ENCODE assay signal across 7 mouse cellular contexts in genomic region chr6:90507443-90507842, GRCm38 (mm10). TPM values are rescaled to one million over a fixed set of nuclear protein-coding genes. Genes with fewer than 3 reads are reported as not detected.
A peak's percentile ranks its signal among the peaks of the same experiment; 100 is the strongest.
DNase-seq lines count a peak whose midpoint lies in the region; ATAC-seq and TF ChIP-seq lines count a peak whose summit lies in the region.

No protein-coding gene starts in this region.

- ATAC-seq in hindbrain, embryonic 13.5 days (ENCODE audit: low FRiP score), result no peak
- ATAC-seq in hindbrain, embryonic 11.5 days (ENCODE audit: low FRiP score), result no peak
- no peak for ATAC-seq in lung, postnatal 0 days
- no peak for ATAC-seq in forebrain, postnatal 0 days
- no peak for ATAC-seq in stomach, embryonic 15.5 days (ENCODE audit: insufficient read depth, low FRiP score, low read depth)

- H3K36me3 ChIP-seq in hindbrain, embryonic 13.5 days, result no peaks in the 10 kb centered on the region
- no peaks in the 10 kb centered on the region for H3K36me3 ChIP-seq in hindbrain, embryonic 11.5 days (ENCODE audit: control insufficient read depth, insufficient read depth, low read length)
- no peaks in the 10 kb centered on the region for H3K36me3 ChIP-seq in lung, postnatal 0 days (ENCODE audit: insufficient read depth, low read length)
- no peaks in the 10 kb centered on the region for H3K36me3 ChIP-seq in forebrain, postnatal 0 days (ENCODE audit: insufficient read depth)
- H3K36me3 ChIP-seq in stomach, embryonic 15.5 days, result no peaks in the 10 kb centered on the region

- no peak overlapping the region for H3K4me3 ChIP-seq in hindbrain, embryonic 13.5 days
- H3K4me3 ChIP-seq in hindbrain, embryonic 11.5 days (ENCODE audit: low read depth, low read length), result no peak overlapping the region
- H3K4me3 ChIP-seq in lung, postnatal 0 days (ENCODE audit: low read depth, low read length), result no peak overlapping the region
- no peak overlapping the region for H3K4me3 ChIP-seq in lung, adult 2 months (replicated peaks; ENCODE audit: extremely low read depth, low read depth, low read length)
- H3K4me3 ChIP-seq in forebrain, postnatal 0 days (ENCODE audit: low read depth, low read length), result no peak overlapping the region
- no peak overlapping the region for H3K4me3 ChIP-seq in stomach, embryonic 15.5 days (replicated peaks)

- no peak overlapping the region for H3K4me2 ChIP-seq in hindbrain, embryonic 13.5 days
- no peak overlapping the region for H3K4me2 ChIP-seq in hindbrain, embryonic 11.5 days (replicated peaks; ENCODE audit: low read depth, low read length)
- H3K4me2 ChIP-seq in lung, postnatal 0 days (replicated peaks; ENCODE audit: low read depth, low read length), result no peak overlapping the region
- no peak overlapping the region for H3K4me2 ChIP-seq in forebrain, postnatal 0 days (ENCODE audit: low read depth)
- no peak overlapping the region for H3K4me2 ChIP-seq in stomach, embryonic 15.5 days

- H3K27me3 ChIP-seq in hindbrain, embryonic 13.5 days, result no peaks in the 10 kb centered on the region
- H3K27me3 ChIP-seq in hindbrain, embryonic 11.5 days (ENCODE audit: control insufficient read depth, insufficient read depth, low read length), result no peaks in the 10 kb centered on the region
- H3K27me3 ChIP-seq in lung, postnatal 0 days (replicated peaks; ENCODE audit: insufficient read depth, low read length), result no peaks in the 10 kb centered on the region
- no peaks in the 10 kb centered on the region for H3K27me3 ChIP-seq in forebrain, postnatal 0 days (ENCODE audit: insufficient read depth, low read length)
- no peaks in the 10 kb centered on the region for H3K27me3 ChIP-seq in stomach, embryonic 15.5 days (replicated peaks)

- peaks cover 26% of the 10 kb centered on the region for H3K4me1 ChIP-seq in hindbrain, embryonic 13.5 days (replicated peaks)
- H3K4me1 ChIP-seq in hindbrain, embryonic 11.5 days (replicated peaks; ENCODE audit: control insufficient read depth, insufficient read depth, low read length), result no peaks in the 10 kb centered on the region
- peaks cover 29% of the 10 kb centered on the region; the same call in 1 of the 2 replicates for H3K4me1 ChIP-seq in lung, postnatal 0 days (ENCODE audit: insufficient read depth, low read depth, low read length)
- peaks cover 28% of the 10 kb centered on the region for H3K4me1 ChIP-seq in lung, adult 2 months (ENCODE audit: control insufficient read depth, insufficient read depth, low read length)
- peaks cover 4% of the 10 kb centered on the region; the same call in 1 of the 2 replicates for H3K4me1 ChIP-seq in forebrain, postnatal 0 days (ENCODE audit: insufficient read depth)
- H3K4me1 ChIP-seq in stomach, embryonic 15.5 days, result peaks cover 29% of the 10 kb centered on the region

- DNase-seq in hindbrain, embryonic 11.5 days (ENCODE audit: low spot score), result no peak
- DNase-seq in lung, postnatal 0 days (ENCODE audit: low spot score), result no peak
- no peak for DNase-seq in lung, adult 2 months
- DNase-seq in forebrain, postnatal 0 days, result no peak
- no peak for DNase-seq in MN1 (ENCODE audit: low spot score)

- no peak for TF ChIP-seq CTCF in lung, postnatal 0 days (IDR thresholded peaks at IDR 0.05)
- TF ChIP-seq CTCF in lung, adult 2 months (IDR thresholded peaks at IDR 0.05; ENCODE audit: insufficient read depth, low read length), result no peak
- TF ChIP-seq CTCF in forebrain, postnatal 0 days (IDR thresholded peaks at IDR 0.05; ENCODE audit: low read depth), result no peak

- TF ChIP-seq POLR2A in lung, adult 2 months (IDR thresholded peaks at IDR 0.05; ENCODE audit: borderline replicate concordance, extremely low read depth, low read depth, low read length), result no peak

- no peak for TF ChIP-seq EP300 in lung, postnatal 0 days (IDR thresholded peaks at IDR 0.05)

- peak overlapping the region; percentile 74 for H3K27ac ChIP-seq in hindbrain, embryonic 13.5 days
- no peak overlapping the region for H3K27ac ChIP-seq in hindbrain, embryonic 11.5 days (ENCODE audit: low read depth, low read length)
- H3K27ac ChIP-seq in lung, postnatal 0 days (ENCODE audit: low read length), result peak overlapping the region; percentile 83
- H3K27ac ChIP-seq in forebrain, postnatal 0 days (ENCODE audit: low read depth, low read length), result 0 out of 2 replicates have a peak overlapping the region, but pooled peaks have one; percentile 60
- 0 out of 2 replicates have a peak overlapping the region, but pooled peaks have one; percentile 28 for H3K27ac ChIP-seq in stomach, embryonic 15.5 days

- H3K9ac ChIP-seq in hindbrain, embryonic 13.5 days, result no peak overlapping the region
- H3K9ac ChIP-seq in hindbrain, embryonic 11.5 days (ENCODE audit: low read depth, low read length), result no peak overlapping the region
- no peak overlapping the region for H3K9ac ChIP-seq in lung, postnatal 0 days (replicated peaks; ENCODE audit: low read depth)
- no peak overlapping the region for H3K9ac ChIP-seq in forebrain, postnatal 0 days
- H3K9ac ChIP-seq in stomach, embryonic 15.5 days, result no peak overlapping the region

- no peaks in the 10 kb centered on the region for H3K9me3 ChIP-seq in hindbrain, embryonic 13.5 days
- no peaks in the 10 kb centered on the region for H3K9me3 ChIP-seq in hindbrain, embryonic 11.5 days (ENCODE audit: control insufficient read depth, low read length)
- H3K9me3 ChIP-seq in lung, postnatal 0 days (ENCODE audit: low read length), result no peaks in the 10 kb centered on the region
- no peaks in the 10 kb centered on the region for H3K9me3 ChIP-seq in forebrain, postnatal 0 days (ENCODE audit: low read length)
- no peaks in the 10 kb centered on the region for H3K9me3 ChIP-seq in stomach, embryonic 15.5 days

RNA-seq across cellular contexts. Expression of gene Aldh1l1, which starts 21.2 kb away (rescaled TPM):
- polyA plus RNA-seq in hindbrain, embryonic 13.5 days (2015; fragmentation: Nextera tagmentation; extraction: Ambion mirVana), result 44.8 and 45.3 TPM in 2 replicates
- 2.2 TPM in 2 replicates for polyA plus RNA-seq in hindbrain, embryonic 11.5 days (2014; fragmentation: Nextera tagmentation; extraction: Ambion mirVana)
- polyA plus RNA-seq in lung, postnatal 0 days (2015; fragmentation: Nextera tagmentation; extraction: Ambion mirVana), result 4.8 and 5.7 TPM in 2 replicates
- polyA plus RNA-seq in lung, adult 2 months (2012; rRNA removed), result 14.7 and 17.9 TPM in 2 replicates
- 70.2 and 71.3 TPM in 2 replicates for total RNA-seq in forebrain, postnatal 0 days (2014; rRNA removed)
- 54.2 and 67.8 TPM in 2 replicates for polyA plus RNA-seq in forebrain, postnatal 0 days (2015; fragmentation: Nextera tagmentation; extraction: Ambion mirVana)
- 10.1 and 10.5 TPM in 2 replicates for polyA plus RNA-seq in stomach, embryonic 15.5 days (2015; fragmentation: Nextera tagmentation; extraction: Ambion mirVana)

RNA-seq across cellular contexts. Expression of gene Klf15, which starts 45.1 kb away (rescaled TPM):
- 10.2 and 10.5 TPM in 2 replicates for polyA plus RNA-seq in hindbrain, embryonic 13.5 days (2015; fragmentation: Nextera tagmentation; extraction: Ambion mirVana)
- 1.9 and 3.6 TPM in 2 replicates for polyA plus RNA-seq in hindbrain, embryonic 11.5 days (2014; fragmentation: Nextera tagmentation; extraction: Ambion mirVana)
- 20.0 and 41.4 TPM in 2 replicates for polyA plus RNA-seq in lung, postnatal 0 days (2015; fragmentation: Nextera tagmentation; extraction: Ambion mirVana)
- 55.7 and 145 TPM in 2 replicates for polyA plus RNA-seq in lung, adult 2 months (2012; rRNA removed)
- total RNA-seq in forebrain, postnatal 0 days (2014; rRNA removed), result 16.6 and 24.6 TPM in 2 replicates
- polyA plus RNA-seq in forebrain, postnatal 0 days (2015; fragmentation: Nextera tagmentation; extraction: Ambion mirVana), result 16.2 and 17.5 TPM in 2 replicates
- 11.5 and 13.5 TPM in 2 replicates for polyA plus RNA-seq in stomach, embryonic 15.5 days (2015; fragmentation: Nextera tagmentation; extraction: Ambion mirVana)
